Mouse (Mus musculus): Measurements from ENCODE around the gene T2. TPM values are rescaled to one million over a fixed set of nuclear protein-coding genes. Genes with fewer than 3 reads are reported as not detected.

The T2 gene
- not detected in 4 replicates for total RNA-seq (2023; ENCODE audit: inconsistent age)

DNA sequence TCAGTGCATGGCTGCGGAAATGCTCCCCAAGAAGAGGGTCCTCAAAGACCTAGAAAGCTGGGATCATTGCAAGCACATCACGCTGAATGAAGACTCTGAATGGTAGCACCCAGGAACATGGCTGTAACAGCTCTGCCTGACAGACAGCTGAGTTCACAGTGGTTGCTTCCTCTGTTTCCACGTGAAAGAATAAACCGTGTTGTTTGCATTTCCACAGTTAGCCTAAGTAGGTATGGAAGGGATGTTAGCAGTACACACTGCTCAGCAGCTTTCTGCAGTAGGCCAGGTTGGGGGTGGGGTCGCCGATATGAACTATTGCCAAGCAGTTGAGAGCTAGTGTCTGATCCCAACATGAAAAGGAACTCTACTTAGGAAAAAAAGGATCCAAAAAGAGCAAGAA lies at the start of gene T2:
T2 (plus strand) TSS at position 301 of the 400 bp plus-strand sequence.

DNA sequence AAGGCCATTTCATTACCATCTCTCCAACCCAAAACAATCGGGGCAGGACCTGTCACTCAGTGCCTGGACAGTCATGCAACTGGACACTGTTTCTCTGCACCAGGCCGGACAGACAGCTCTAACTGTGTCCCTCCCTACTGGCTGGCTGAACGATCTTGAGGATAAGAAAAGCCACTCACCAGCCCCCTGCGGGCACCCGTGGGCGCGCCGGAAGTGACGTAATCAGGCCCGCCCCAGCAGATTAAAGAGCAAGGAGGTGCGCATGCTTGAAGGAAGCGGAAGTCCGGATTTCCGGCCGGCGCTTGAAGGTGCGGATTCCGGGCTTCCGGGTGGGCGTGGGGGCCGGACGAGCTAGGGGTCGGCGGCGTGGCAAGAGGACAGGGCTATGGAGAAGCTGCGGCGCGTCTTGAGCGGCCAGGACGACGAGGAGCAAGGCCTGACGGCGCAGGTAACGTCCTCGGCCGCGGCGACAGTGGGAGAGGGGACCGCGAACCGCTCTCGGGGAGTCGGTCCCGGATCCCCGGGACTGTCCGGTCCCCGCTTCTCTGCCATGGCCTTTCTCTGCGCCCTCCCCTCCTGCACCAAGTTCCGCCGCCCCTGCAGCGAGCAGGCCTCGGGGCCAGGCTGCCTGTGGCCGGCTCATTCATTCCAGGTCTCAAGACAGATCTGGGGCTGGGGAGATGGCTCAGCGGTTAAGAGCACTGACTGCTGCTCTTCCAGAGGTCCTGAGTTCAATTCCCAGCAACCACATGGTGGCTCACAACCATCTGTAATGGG lies 44.8 kb upstream of the T2 start, which contains the start of gene Sft2d1:
Sft2d1 (plus strand) TSS at position 265 of the 777 bp plus-strand sequence.

DNA sequence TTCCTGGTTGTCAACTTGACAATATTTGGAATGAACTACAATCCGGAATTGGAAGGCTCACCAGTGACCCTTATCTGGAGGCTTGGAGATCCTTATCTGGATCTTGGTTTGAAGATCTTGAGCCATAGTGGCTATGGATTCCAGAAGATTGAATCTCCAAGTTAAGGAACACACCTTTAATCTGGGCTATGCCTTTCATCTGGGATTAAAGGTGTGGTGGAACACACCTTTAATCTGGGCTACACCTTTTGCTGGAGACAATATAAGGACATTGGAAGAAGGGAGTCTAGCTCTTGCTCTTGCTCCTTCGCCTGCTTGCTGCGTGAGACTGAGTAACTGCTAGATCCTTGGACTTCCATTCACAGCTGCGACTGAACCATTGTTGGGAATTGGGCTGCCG lies 18.6 kb upstream of the T2 start, which contains the start of gene Prr18:
Prr18 (plus strand) TSS at position 301 of the 400 bp plus-strand sequence.

DNA sequence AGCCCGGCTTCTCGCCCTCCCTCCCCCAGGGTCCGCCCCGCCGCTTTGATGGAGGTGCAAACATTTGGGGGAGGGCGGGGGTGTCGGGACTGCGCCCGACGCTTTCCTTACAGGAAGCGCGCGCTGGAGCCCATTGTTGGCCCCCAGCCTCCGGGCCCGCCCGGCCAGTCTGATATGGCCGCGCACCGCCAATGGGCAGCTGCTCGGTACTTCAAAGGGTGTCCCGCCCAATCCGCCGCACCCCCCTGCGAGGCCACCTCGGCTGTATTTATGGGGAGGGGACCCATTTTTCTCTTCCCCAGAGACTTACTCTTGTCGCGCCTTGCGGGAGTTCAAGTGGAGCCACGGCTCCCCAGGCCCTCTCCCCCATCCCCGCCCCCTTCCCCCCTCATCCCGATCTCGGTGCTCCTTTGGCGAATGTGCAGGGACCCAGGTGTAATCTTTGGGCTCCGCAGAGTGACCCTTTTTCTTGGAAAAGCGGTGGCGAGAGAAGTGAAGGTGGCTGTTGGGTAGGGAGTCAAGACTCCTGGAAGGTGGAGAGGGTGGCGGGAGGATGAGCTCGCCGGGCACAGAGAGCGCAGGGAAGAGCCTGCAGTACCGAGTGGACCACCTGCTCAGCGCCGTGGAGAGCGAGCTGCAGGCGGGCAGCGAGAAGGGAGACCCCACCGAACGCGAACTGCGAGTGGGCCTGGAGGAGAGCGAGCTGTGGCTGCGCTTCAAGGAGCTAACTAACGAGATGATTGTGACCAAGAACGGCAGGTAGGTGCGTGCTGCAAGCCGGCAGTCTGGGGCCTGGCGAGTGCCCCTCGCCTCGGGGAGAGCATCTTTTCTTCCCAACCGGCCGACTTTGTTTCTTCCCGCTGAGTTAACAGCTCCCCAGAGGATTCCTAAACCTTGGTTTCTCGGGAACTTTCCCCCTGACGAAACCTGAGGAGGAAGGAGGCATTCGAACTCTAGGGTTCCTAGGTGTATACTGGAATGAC lies 78.5 kb downstream of the T2 start, which contains the start of gene T:
T (plus strand) TSS at position 446 of the 983 bp plus-strand sequence.

Other genes with a start within 250 kb of the T2 start
- 0.60 to 1.7 TPM (median 1.3 TPM) in 4 replicates for gene Gm49673, start 208.2 kb upstream of the T2 start, total RNA-seq (2023; ENCODE audit: inconsistent age)
- 23.1 to 32.7 TPM (median 30.8 TPM) in 4 replicates for gene Rnaset2a, start 207.9 kb upstream of the T2 start, total RNA-seq (2023; ENCODE audit: inconsistent age)
- gene Fgfr1op, start 190.5 kb upstream of the T2 start, total RNA-seq (2023; ENCODE audit: inconsistent age), result 57.4 to 69.7 TPM (median 63.2 TPM) in 4 replicates
- 56.0 to 62.3 TPM (median 58.1 TPM) in 4 replicates for gene Ccr6, start 119.9 kb upstream of the T2 start, total RNA-seq (2023; ENCODE audit: inconsistent age)
- 48.7 to 57.6 TPM (median 53.6 TPM) in 4 replicates for gene Mpc1, start 73.1 kb upstream of the T2 start, total RNA-seq (2023; ENCODE audit: inconsistent age)
- 163 to 176 TPM (median 167 TPM) in 4 replicates for gene Sft2d1, start 44.9 kb upstream of the T2 start, total RNA-seq (2023; ENCODE audit: inconsistent age)
- 0.48 to 1.4 TPM (median 1.3 TPM) in 4 replicates for gene Prr18, start 18.5 kb upstream of the T2 start, total RNA-seq (2023; ENCODE audit: inconsistent age)
- gene T, start 78.4 kb downstream of the T2 start, total RNA-seq (2023; ENCODE audit: inconsistent age), result not detected in 4 replicates
- 0.10 to 1.0 TPM (median 0.43 TPM) in 4 replicates for gene Pde10a, start 169.4 kb downstream of the T2 start, total RNA-seq (2023; ENCODE audit: inconsistent age)
- gene Gm17087, start 211.0 kb downstream of the T2 start, total RNA-seq (2023; ENCODE audit: inconsistent age), result not detected in 4 replicates